Mouse (Mus musculus) bone marrow, adult 2 months (tissue): ENCODE data around the gene Sema3b. TPM values are rescaled to one million over a fixed set of nuclear protein-coding genes. Genes with fewer than 3 reads are reported as not detected.

Experiments
- H3K27ac ChIP-seq: fragments of 200-500 bp; 2 replicates; pipeline ENCODE4 v1.5.1; 2012; ENCODE audit warnings: low read depth, mild to moderate bottlenecking, control low read depth, inconsistent platforms, low read length; ENCODE audit not compliant: control insufficient read depth, poor library complexity, insufficient read depth
- H3K4me1 ChIP-seq: fragments of 200-500 bp; 2 replicates; pipeline ENCODE4 v1.6.1; 2011; ENCODE audit warnings: low read length; ENCODE audit not compliant: control insufficient read depth, insufficient read depth
- H3K4me3 ChIP-seq: fragments of 200-500 bp; replicated peaks from 2 replicates; pipeline ENCODE3; 2011; ENCODE audit warnings: mild to moderate bottlenecking, low read depth, low read length, control low read depth; ENCODE audit not compliant: control insufficient read depth
- CTCF ChIP-seq: fragments of 200-500 bp; IDR thresholded peaks from 2 replicates; pipeline ENCODE4 v1.5.1; 2011; ENCODE audit warnings: low read length, control low read depth; ENCODE audit not compliant: control insufficient read depth, insufficient read depth
- POLR2A ChIP-seq: fragments of 200-500 bp; IDR thresholded peaks from 2 replicates; pipeline ENCODE4 v1.6.1; 2011; ENCODE audit warnings: low read depth, mild to moderate bottlenecking, control low read depth, low read length, borderline replicate concordance; ENCODE audit not compliant: control insufficient read depth
- WGBS: fragments of 180-500 bp; shearing (Covaris S2); methylation state at CpG from one replicate; pipeline ENCODE4 v1.1.7; 2018; 5-methylcytosine and 5-hydroxymethylcytosine counted together
- polyA plus RNA-seq: library from polyadenylated mRNA; stranded (reverse); fragments of >200 nt; gene quantifications from 2 replicates; pipeline ENCODE4 v1.2.4, GENCODE M21; 2011; ENCODE audit warnings: low replicate concordance; ENCODE audit not compliant: missing spikeins, insufficient read depth, insufficient read length

The Sema3b gene
- 2.1 TPM in 1 of 2 replicates, not detected in the other for polyA plus RNA-seq

GRCm38 (mm10) chr9:107608741-107609432, at the start of gene Sema3b:
Gene Sema3b, minus strand, starts transcription at chr9:107609229.
- TF ChIP-seq CTCF = no peak
- TF ChIP-seq POLR2A = no peak
- Histone ChIP-seq H3K4me1 (peaks cover 4% of the 10 kb centered on the region), H3K27ac (no peak within 1 kb of the TSS), H3K4me3 (no peak within 1 kb of the TSS)
- WGBS = 61% methylated on average over 12 of the region's 12 CpGs

DNA sequence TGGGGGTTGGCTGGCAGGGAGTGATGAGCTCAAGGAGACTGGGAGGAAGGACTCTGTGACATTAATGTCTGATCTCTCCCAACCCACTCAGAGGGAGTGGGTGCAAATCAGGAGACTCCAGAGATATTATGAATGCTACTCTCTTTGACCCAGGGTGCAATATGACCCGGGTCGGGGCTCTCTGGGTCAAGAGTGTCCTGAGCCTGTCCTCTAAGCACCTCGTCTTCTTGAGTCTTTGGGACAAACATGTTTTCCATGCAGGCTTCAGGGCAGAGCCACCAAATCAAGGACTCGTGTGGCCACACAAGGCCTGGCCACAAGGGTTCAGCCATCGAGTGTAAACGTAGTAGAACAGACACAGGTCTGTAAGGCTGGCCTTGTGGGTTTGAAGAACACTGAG, 49.1 kb upstream of the Sema3b start:
- H3K27ac ChIP-seq = no peak overlapping the region
- 79% methylated on average over 6 of the region's 6 CpGs for WGBS

GRCm38 (mm10) chr9:107657144-107657543, 48.1 kb upstream of the Sema3b start:
- TF ChIP-seq CTCF (no peak), POLR2A (no peak)
- H3K4me3 ChIP-seq = no peak overlapping the region
- WGBS = 67% methylated on average over 5 of the region's 5 CpGs
- no peak overlapping the region for H3K27ac ChIP-seq
- H3K4me1 ChIP-seq = no peaks in the 10 kb centered on the region

More for the DNA sequence above, 49.1 kb upstream of the Sema3b start:
- no peak overlapping the region for H3K4me3 ChIP-seq
- TF ChIP-seq CTCF = no peak
- TF ChIP-seq POLR2A = no peak
- H3K4me1 ChIP-seq = no peaks in the 10 kb centered on the region

- 57% methylated on average over 4 of the region's 4 CpGs for WGBS
- no peak overlapping the region for H3K4me3 ChIP-seq
- H3K27ac ChIP-seq = no peak overlapping the region
- no peaks in the 10 kb centered on the region for H3K4me1 ChIP-seq
- TF ChIP-seq CTCF (no peak), POLR2A (no peak)
Observed at GRCm38 (mm10) chr9:107654585-107654984, 45.6 kb upstream of the Sema3b start.

DNA sequence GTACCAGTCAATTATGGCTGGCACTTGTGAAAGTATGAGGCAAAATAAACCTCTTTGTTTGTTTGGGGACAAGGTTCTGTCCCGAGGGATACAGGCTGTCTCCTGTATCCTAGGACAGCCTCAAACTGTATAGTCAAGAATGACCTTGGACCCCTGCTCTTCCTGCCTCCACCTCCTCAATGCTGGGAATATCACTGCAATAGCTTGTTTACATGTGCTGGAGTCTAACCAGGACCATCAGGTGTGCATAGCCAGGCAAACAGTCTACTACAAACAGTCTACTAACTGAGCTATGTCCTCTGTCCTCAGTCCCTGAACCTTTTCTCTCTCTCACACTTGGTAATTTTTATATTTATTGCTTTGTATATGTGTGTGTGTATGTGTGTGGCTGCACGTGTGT, 44.4 kb upstream of the Sema3b start:
- H3K4me3 ChIP-seq = no peak overlapping the region
- TF ChIP-seq CTCF (no peak), POLR2A (no peak)
- no peaks in the 10 kb centered on the region for H3K4me1 ChIP-seq
- WGBS = 72% methylated on average over 2 of the region's 2 CpGs
- H3K27ac ChIP-seq = no peak overlapping the region

DNA sequence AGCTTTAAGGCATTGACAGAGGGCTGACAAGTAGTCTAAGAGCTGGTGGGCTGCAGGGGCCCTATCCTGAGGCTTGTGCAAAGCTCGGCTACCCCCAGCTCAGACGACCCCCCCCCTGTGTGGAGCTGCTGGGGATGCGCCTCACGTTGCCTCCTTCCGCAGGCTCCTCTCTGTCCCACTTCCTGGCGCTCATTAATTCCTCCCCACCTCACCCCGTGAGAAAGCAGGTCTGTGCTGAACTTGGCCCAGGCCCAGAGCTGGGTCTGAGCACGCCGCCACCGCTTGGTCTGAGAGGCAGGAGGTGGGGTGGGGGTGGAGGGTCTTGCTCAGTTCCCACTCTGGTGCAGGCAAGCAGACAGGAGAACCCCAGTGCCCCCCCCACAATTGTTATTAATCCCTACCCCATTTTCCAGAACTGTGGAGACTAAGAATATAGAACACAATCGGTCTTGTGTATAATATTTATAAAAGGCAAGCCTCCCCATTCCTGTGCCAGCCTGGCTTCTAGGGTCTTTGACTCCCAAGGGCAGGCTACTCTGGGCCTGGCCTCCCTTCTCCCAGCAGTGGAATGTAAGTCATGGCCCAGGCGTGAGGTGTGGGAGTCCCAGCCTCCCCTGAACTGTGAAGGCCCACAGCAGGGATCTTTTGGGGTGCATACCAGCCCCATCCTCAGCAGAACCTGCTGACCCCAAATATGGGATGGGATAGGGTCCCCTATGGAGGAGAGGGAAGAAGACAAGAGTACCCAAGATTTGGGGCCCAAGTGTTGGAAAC, 41.9 kb upstream of the Sema3b start:
- WGBS = 56% methylated on average over 12 of the region's 12 CpGs
- TF ChIP-seq CTCF (no peak), POLR2A (no peak)
- H3K4me3 ChIP-seq = no peak overlapping the region
- H3K27ac ChIP-seq = no peak overlapping the region
- no peaks in the 10 kb centered on the region for H3K4me1 ChIP-seq

GRCm38 (mm10) chr9:107650225-107650624, 41.2 kb upstream of the Sema3b start:
- Histone ChIP-seq H3K4me3 (no peak overlapping the region), H3K27ac (no peak overlapping the region), H3K4me1 (no peaks in the 10 kb centered on the region)
- 85% methylated on average over 7 of the region's 7 CpGs for WGBS
- TF ChIP-seq POLR2A (no peak), CTCF (no peak)

DNA sequence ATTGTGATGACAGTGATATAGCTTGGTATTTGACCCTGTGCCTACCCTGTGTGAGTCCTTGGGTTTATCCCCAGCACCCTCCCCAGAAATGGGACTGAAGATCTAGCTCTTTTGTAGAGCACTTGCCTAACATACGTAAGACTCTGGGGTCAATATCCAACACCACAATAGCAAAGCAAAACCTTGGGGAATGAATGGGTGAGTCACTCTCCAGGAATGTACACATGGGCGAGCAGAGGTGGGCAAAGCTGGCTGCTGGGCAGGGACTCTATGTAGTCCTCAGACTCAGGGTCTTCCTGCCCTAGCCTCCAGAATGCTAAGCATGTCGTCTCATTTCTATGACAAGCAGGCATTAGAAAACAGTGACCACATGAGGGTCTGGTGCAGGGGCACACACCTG, 39.7 kb upstream of the Sema3b start:
- TF ChIP-seq CTCF = no peak
- TF ChIP-seq POLR2A = no peak
- no peaks in the 10 kb centered on the region for H3K4me1 ChIP-seq
- WGBS = 68% methylated on average over 3 of the region's 3 CpGs
- H3K4me3 ChIP-seq = no peak overlapping the region
- H3K27ac ChIP-seq = no peak overlapping the region

DNA sequence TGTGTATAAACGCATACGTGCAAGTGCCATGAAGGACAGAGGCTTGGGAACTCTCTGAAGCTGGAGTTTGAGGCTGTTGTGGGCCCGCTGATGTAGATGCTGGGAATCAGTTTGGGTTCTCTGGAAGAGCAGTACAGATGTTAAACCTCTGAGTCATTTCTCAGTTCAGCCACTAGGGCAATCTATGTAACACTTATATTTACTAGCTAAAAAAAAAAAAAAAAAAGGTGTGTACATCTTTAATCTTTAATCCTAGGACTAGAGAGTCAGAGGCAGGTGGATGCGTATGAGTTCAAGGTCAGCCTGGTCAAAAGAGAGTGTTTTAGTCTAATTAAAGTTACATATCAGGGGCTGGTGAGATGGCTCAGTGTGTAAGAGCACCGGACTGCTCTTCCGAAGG, 37.9 kb upstream of the Sema3b start:
- TF ChIP-seq CTCF = no peak
- no peak overlapping the region for H3K27ac ChIP-seq
- H3K4me3 ChIP-seq = no peak overlapping the region
- H3K4me1 ChIP-seq = no peaks in the 10 kb centered on the region
- WGBS = 80% methylated on average over 6 of the region's 6 CpGs
